Mouse (Mus musculus) large intestine, adult 2 months (tissue): ENCODE measurements around the gene Ccdc155. TPM values are rescaled to one million over a fixed set of nuclear protein-coding genes. Genes with fewer than 3 reads are reported as not detected.

Source experiments
- DNase-seq: peaks from one replicate; pipeline ENCODE4 v3.0.0-alpha.2; 2012; ENCODE audit warnings: low read depth, low spot score
- WGBS: fragments of 180-500 bp; shearing (Covaris S2); methylation state at CpG from one replicate; pipeline ENCODE4 v1.1.7; 2018; 5-methylcytosine and 5-hydroxymethylcytosine counted together
- polyA plus RNA-seq: library from polyadenylated mRNA; depleted of rRNA; stranded (reverse); fragments of >200 nt; gene quantifications from 2 replicates; pipeline ENCODE4 v1.2.3, GENCODE M21; 2012

The Ccdc155 gene
- polyA plus RNA-seq, 1 experiment, result 0.09 TPM

GRCm38 (mm10) chr7:45229046-45229445 lies 24.4 kb upstream of the Ccdc155 start:
- DNase-seq, result no peak
- WGBS, result 91% methylated on average over 8 of the region's 8 CpGs

DNA sequence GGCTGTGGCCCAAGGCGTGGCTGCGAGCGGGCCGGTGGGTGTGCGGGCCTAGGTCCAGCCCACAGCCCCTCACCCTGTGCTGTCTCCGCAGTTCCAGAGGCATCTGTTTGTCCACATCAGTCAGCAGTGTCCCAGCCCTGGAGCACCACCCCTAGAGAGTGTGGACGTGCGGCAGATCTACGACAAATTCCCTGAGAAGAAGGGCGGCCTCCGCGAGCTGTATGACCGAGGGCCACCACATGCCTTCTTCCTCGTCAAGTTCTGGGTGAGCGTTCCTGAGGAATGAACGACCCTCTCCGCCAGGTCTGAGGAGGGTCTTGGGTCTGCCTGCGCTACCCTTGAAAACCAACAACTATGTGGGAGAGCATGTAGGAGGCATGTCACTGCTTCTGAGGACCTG lies 23.9 kb upstream of the Ccdc155 start:
- no peak for DNase-seq
- WGBS, result 95% methylated on average over 18 of the region's 18 CpGs

DNA sequence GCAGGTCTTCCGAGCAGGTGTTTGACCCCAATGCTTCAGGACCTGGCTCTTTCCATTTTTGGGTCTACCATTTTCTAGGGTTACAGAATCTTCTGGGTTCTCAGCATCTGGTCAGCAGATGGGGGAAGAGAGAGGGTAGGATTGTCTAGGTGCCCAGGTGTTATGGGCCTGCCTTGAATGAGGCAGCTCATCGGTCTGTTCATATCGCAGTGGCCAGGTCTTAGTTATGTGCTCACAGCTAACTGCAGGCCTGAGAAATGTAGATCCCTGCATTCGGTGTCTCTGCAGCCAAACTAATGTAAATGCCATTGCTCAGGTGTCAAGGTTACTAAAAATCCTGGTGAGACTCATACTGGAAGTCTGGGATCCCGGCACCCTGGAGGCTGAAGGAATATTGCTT lies 21.7 kb upstream of the Ccdc155 start:
- 87% methylated on average over 5 of the region's 5 CpGs for WGBS
- DNase-seq, result no peak

DNA sequence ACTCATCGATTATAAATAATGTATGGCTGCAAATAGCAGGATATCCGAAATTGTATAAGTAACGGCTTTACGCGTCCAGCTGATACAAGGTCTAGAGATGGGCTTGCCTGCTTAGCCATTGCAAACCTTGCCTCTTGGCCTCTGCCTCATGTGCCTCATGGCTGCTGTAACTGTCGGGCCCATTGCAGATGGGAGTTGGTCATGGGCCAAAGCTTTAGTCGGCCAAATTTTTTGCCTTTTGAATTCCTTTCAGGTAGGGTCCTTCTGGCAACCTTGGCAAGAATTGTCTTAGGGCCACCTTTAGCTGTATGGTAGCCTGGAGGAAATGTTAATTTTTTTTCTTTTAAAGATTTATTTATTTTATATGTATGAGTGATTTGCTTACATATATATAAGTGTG lies 20.1 kb upstream of the Ccdc155 start:
- 87% methylated on average over 7 of the region's 7 CpGs for WGBS
- DNase-seq, result no peak

DNA sequence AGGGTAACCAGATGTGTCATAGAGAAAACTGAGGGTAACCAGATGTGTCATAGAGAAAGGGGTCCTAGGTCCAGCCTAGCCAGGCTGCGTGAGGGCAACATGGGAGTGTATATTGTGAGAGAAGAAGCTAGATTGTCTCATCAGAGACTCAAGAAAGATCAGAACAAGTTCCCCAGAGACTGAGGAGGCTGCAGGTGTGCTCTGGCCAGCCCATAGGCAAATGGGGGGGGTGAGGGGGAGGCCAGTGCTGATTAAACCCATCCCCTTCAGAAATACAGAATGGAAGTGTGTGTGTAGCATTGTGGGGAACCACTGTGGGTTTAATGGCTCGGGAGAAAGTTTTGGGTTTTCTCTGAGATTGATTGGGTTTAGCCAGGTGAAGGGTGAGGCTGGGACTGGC lies 17.0 kb upstream of the Ccdc155 start:
- no peak for DNase-seq
- WGBS, result 72% methylated on average over 2 of the region's 2 CpGs

GRCm38 (mm10) chr7:45216442-45217183 lies 11.9 kb upstream of the Ccdc155 start:
- no peak for DNase-seq
- WGBS, result 8% methylated on average over 13 of the region's 13 CpGs

DNA sequence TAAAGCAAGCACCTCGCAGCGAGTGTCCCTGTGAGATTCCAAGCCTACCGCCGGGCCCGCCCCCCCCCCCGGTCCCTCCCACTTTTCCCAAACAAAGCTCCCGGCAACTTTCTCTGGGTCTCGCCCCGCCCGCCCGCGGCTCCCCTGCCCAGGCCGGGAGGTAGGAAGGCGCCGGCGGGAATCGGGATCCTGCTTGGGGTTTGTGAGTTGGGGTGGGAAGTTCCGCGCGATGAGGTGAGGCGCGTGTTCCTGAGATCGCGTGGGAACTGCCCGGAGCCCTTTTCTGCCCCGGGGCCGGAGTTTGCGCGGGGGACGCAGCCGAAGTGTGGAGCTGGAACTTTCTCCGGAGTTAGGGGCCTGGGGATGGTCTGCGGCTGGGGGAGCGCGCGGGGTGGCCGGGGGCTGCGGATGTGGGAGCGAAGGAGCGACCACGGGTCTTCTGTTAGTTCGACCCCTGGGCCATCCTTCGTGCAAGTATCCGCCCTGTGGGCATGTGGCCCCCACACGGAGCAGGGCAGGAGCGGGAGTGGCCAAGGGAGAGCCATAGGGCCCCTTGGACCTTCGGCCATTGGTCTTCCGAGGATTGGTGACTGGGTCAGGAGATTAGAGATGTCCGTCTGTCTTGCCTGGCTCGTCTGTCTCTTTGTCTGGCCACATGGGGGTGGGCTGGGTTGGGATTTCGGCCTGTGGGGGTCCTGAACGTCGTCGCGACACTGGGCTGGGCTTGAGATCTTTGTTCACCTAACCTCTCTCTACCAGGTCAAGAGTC lies 11.2 kb upstream of the Ccdc155 start, which contains the start of gene Tead2:
TSS of gene Tead2 (plus strand) at position 81 of the 769 bp plus-strand sequence.
- no peak for DNase-seq
- WGBS, result 1% methylated on average over 55 of the region's 55 CpGs

DNA sequence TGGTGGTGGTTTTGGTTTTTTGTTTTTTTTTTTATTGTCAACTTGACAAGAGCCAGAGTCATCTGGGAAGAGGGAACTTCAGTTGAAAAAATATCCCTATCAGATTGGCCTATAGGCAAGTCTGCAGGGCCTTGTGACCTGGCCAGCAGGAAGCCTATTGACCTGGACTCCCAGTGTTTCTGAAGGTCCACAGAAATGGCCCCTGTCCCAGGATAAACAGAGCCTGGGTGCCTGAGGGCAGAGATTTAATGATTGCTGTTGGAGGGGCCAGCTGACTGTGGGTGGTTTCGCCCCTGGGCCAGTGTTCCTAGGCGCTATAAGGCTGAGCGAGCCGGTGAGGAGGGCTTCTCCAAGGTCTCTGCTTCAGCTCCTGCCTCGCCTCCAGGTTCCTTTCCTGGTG lies 9.0 kb upstream of the Ccdc155 start:
- DNase-seq, result no peak
- 90% methylated on average over 5 of the region's 5 CpGs for WGBS

GRCm38 (mm10) chr7:45212356-45212755 lies 7.7 kb upstream of the Ccdc155 start:
- 68% methylated on average over 7 of the region's 7 CpGs for WGBS
- no peak for DNase-seq

GRCm38 (mm10) chr7:45211851-45212251 lies 7.2 kb upstream of the Ccdc155 start, which contains the start of gene Dkkl1:
Dkkl1 (minus strand) TSS chr7:45212147.
- 5% methylated on average over 17 of the region's 17 CpGs for WGBS
- DNase-seq, result no peak

GRCm38 (mm10) chr7:45211070-45211469 lies 6.4 kb upstream of the Ccdc155 start:
- 77% methylated on average over 10 of the region's 10 CpGs for WGBS

DNA sequence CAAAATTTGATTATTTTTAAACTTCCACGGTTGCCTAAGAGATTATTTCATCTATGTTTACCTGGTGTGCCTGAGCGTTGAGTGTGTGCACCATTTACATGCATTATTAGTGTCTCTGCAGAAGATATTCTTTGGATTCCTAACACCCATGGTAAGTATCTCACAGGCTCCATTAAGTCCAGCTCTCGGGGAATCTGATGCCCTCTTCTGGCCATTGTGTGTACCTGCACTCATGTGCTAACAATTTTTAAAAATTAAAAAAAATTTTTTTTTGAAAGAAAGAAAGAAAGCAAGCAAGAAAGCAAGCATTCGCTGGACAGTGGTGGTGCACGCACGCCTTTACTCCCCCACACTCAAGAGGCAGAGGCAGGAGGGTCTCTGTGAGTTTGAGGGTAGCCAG lies 3.6 kb upstream of the Ccdc155 start:
- WGBS, result 81% methylated on average over 6 of the region's 6 CpGs

More at GRCm38 (mm10) chr7:45211070-45211469, 6.4 kb upstream of the Ccdc155 start:
- DNase-seq, result no peak

DNA sequence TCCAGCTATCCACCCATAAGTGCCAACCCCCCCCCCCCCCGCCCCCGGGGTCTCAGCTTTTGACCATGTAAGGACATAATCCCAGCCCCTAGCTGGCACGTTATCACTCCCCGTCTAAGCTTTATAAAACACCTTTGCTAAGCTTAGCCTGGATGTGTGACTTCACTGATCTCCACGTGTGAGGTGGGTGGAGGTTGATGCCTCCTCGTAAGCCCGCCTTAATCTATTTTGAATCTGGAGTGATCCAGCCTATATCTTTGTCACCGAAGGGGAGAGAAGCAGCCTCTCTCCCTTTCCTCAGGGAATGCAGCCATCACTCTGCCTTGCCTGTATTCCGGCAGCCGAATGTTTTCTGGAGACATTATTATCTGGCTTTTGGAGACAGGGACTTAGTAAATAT lies 2.0 kb downstream of the Ccdc155 start:
- 51% methylated on average over 10 of the region's 10 CpGs for WGBS
- no peak for DNase-seq

More for the DNA sequence above, 3.6 kb upstream of the Ccdc155 start:
- no peak for DNase-seq

DNA sequence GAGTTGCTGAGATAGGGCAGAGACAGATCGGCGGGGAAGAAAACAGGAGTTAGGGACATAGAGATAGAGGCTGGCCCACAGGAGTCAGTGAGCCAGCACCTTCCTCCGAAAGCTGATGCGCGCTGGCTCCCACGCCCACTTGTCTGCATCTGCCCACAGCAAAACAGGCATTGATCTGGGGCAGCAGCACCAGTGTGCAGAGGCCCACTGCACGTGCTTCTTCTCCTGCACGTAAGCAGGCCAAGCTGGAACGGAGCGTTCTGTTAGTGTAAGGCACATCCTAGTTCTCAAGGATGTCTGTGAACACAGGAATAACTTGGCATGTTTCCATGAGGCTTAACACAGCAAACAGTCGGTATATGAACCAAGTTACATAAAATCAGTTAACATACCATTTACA lies 5.7 kb downstream of the Ccdc155 start:
- 64% methylated on average over 11 of the region's 11 CpGs for WGBS
- DNase-seq, result no peak

- 18% methylated on average over 5 of the region's 5 CpGs for WGBS
- DNase-seq, result no peak
These were observed 6.3 kb downstream of the Ccdc155 start for GRCm38 (mm10) chr7:45198435-45198834.

- DNase-seq, result no peak
- 72% methylated on average over 5 of the region's 5 CpGs for WGBS
These were observed 7.7 kb downstream of the Ccdc155 start for GRCm38 (mm10) chr7:45196994-45197393.

- DNase-seq, result no peak
- 76% methylated on average over 4 of the region's 4 CpGs for WGBS
These were observed 8.5 kb downstream of the Ccdc155 start for GRCm38 (mm10) chr7:45196176-45196535.

DNA sequence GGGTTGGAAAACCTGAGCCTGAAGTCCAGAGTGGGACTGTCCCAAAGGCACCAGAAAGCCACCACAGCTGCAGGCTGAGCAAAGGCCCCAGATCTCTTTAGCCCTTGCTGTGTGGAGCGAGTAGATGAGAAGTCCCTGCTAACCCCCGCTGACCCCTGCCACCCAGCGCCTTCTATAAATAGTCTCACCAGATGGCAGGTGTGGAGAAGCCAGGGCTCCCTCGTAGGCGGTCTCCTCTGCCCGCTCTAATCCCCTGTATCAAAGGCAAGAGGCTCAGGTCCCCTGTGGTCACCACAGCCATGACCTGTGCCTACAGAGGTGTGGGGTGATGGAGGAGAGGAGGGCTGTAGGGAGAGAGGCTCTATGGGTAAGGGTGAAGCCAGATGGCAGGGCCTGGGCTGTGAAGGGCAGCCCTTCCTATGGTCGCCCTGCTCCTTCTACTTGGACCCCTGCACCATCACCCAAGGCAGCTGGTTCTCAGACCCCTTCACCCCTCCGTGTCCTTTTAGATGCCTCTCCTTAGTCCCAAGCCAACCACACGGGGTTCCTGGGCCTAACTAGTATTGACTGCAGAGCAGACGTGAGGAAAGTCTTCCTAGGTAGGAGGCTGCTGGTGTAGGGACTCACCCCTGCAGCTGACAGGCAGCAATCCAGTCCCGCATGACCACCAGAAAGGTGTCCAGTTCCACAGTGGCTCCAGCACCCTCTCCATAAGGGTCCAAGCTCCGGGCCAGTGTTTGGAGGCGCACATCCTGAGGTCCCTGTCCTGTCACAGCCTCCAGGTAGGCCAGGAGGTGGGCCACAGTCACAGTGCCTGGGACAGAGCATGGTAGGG lies 9.1 kb downstream of the Ccdc155 start:
- no peak for DNase-seq

GRCm38 (mm10) chr7:45193871-45194785 lies 10.6 kb downstream of the Ccdc155 start:
- WGBS, result 69% methylated on average over 17 of the region's 17 CpGs
- DNase-seq, result no peak

More for the DNA sequence above, 9.1 kb downstream of the Ccdc155 start:
- WGBS, result 73% methylated on average over 13 of the region's 13 CpGs
